Mouse (Mus musculus): ENCODE measurements around the gene Sgpp1. TPM values are rescaled to one million over a fixed set of nuclear protein-coding genes. Genes with fewer than 3 reads are reported as not detected.

The Sgpp1 gene
- total RNA-seq (2023) = 42.5 TPM

DNA sequence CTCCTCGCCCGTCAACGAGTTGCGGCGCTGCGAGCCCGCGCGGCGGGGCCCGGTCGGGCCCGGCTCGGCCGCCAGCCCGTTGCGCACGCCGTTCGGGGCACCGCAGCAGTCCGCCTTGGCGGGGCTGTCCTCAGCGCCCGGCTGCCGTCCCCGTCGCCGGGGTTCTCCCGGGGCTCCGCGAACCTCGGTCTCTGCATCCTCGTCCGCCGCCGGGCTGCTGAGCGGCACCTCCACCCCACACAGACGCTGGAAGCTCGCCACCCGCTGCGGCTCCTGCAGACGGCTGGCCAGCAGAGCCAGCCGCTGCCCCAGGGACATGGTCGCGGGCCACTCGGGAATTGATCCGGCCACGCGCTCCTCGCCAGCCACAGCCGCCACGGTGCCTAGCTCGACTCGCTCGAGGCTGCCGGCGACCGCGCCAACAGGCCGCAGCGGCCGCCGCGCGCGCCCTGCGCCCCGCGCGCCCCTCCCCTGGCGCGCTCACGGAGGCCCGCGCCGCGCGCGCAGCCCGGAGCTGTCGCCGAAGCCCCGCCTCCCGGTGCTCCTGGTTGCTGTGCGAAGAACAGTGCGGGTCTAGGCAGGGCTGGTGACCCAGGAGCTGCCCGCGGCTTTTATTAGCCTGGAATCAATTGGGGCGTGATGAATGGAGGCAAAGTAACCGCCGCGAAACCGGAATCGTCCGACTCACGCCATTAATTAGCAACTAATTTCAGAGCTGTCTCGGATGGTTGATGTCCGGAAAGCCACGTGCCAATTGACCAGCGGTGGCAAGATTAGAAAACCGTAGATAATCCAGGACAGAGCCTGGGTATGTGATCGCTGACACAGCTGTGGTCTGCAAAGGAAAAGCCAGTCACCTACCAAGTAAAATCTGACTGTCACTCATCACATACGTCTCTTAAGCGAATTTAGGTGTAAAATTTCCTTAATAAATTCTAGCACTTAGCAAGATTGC, at the start of gene Sgpp1:
TSS of gene Sgpp1 (minus strand) at position 484 of the 955 bp plus-strand sequence.

DNA sequence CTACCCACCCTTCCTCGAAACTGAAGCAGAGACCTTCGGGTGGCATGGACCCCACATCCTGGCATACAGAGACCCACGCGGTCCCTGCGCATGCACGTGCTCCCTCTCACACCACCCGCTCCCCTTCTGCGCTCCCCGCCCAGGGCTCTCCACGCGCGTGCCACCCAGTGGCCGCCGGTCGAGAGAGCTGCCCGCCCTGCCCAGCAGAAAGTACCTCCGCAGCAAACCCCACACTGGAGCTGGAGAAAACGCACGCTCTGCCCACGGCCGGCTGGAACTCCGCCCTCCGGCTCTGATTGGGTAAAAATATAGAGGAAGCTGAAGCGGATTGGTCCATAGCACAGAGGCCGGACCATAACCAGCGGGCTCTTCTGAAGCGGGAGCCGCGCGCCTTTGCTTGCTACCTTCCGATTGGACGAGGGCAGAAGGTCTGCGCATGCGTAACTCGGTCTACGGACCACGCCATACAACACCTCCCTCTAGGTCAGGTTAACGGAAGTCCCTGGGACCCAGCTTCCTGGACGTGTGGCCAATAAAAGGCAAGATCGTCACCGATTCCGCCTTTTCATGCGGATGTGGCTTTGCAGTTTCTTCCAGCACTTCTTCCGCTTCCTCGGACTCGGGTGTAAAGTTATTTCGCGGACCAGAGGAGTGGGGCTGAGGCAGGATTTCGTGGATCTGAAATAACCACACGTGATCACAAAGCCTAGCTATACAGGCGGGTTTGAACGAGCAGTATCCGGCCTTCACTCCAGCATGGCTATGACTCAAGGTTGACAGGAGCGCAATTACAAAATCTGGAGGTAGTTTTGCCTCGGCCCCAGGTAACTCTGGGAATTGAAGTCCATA, 66.0 kb downstream of the Sgpp1 start, which contains the start of gene Wdr89:
TSS of gene Wdr89 (minus strand) at position 280 of the 849 bp plus-strand sequence.

Other genes starting within 250 kb of the Sgpp1 start
- 63.9 TPM for gene Ppp2r5e, start 139.5 kb downstream of the Sgpp1 start, total RNA-seq (2023)
- 7.2 TPM for gene Wdr89, start 66.2 kb downstream of the Sgpp1 start, total RNA-seq (2023)
- gene Syne2, start 82.4 kb upstream of the Sgpp1 start, total RNA-seq (2023) = 22.0 TPM

Measured in CD4-positive naive resting alpha-beta T cell, adult 57 days (primary cell).